Mouse (Mus musculus) forebrain, embryonic 14.5 days (tissue): ENCODE measurements around the gene Itgal. TPM values are rescaled to one million over a fixed set of nuclear protein-coding genes. Genes with fewer than 3 reads are reported as not detected.
"Not testable (repeated sequence)": the region's sequence is repeated elsewhere in the genome, so short reads cannot be mapped to it uniquely, and the experiment has no call there.

Experiments
- ATAC-seq: fragments of 200-750 bp; cut with Nextera tagmentation; 2 replicates; pipeline ENCODE4 v1.8.0; 2017; ENCODE audit warnings: mild to moderate bottlenecking, moderate library complexity
- DNase-seq: peaks from one replicate; pipeline ENCODE4 v3.0.0-alpha.2; 2015; ENCODE audit warnings: low spot score
- H3K27ac ChIP-seq: fragments of 300-500 bp; sonication (generic); 2 replicates; pipeline ENCODE4 v1.5.1; 2014; ENCODE audit warnings: low read depth, mild to moderate bottlenecking, control low read depth, low read length, moderate library complexity
- H3K27me3 ChIP-seq: fragments of 300-500 bp; sonication (generic); replicated peaks from 2 replicates; pipeline ENCODE4 v1.6.1; 2014; ENCODE audit warnings: low read length, control low read depth, mixed read lengths; ENCODE audit not compliant: control insufficient read depth, insufficient read depth
- H3K36me3 ChIP-seq: fragments of 300-500 bp; sonication (generic); 2 replicates; pipeline ENCODE4 v1.6.1; 2014; ENCODE audit warnings: low read length, control low read depth; ENCODE audit not compliant: control insufficient read depth, insufficient read depth
- H3K4me1 ChIP-seq: fragments of 300-500 bp; sonication (generic); 2 replicates; pipeline ENCODE4 v1.6.1; 2014; ENCODE audit warnings: antibody characterized with exemption, low read length, control low read depth; ENCODE audit not compliant: control insufficient read depth, insufficient read depth
- H3K4me2 ChIP-seq: fragments of 300-500 bp; sonication (generic); 2 replicates; pipeline ENCODE4 v1.6.1; 2014; ENCODE audit warnings: mild to moderate bottlenecking, control low read depth, low read length
- H3K4me3 ChIP-seq: fragments of 300-500 bp; sonication (generic); 2 replicates; pipeline ENCODE4 v1.5.1; 2014; ENCODE audit warnings: low read depth, low read length, control low read depth
- H3K9ac ChIP-seq: fragments of 300-500 bp; sonication (generic); 2 replicates; pipeline ENCODE4 v1.6.1; 2014; ENCODE audit warnings: mild to moderate bottlenecking, low read length, control low read depth, moderate library complexity
- H3K9me3 ChIP-seq: fragments of 300-500 bp; sonication (generic); replicated peaks from 2 replicates; pipeline ENCODE4 v1.6.1; 2016; ENCODE audit warnings: low read length, control low read depth, mixed read lengths; ENCODE audit not compliant: control insufficient read depth
- WGBS: fragments of 180-500 bp; shearing (Covaris S2); extraction: QIAGEN DNeasy Blood & Tissue Kit; methylation state at CpG from one replicate; pipeline ENCODE4 v1.1.7; 2014; 5-methylcytosine and 5-hydroxymethylcytosine counted together
- polyA plus RNA-seq: library from polyadenylated mRNA; unstranded; fragments of >200 nt; fragmentation: Nextera tagmentation; extraction: Ambion mirVana; gene quantifications from 2 replicates; pipeline ENCODE4 v1.2.1, GENCODE M21; 2014

Gene Itgal
- polyA plus RNA-seq, result 0.17 and 0.23 TPM in 2 replicates

- no peak within 1 kb of the TSS for H3K9ac ChIP-seq
- DNase-seq (no peak), ATAC-seq (no peak)
- H3K27ac ChIP-seq, result no peak within 1 kb of the TSS
- no peak within 1 kb of the TSS for H3K4me2 ChIP-seq
- no peaks in the 10 kb centered on the region for H3K4me1 ChIP-seq
- WGBS, result 87% methylated on average over 11 of the region's 11 CpGs
- H3K27me3 ChIP-seq, result no peaks in the 10 kb centered on the region
- H3K9me3 ChIP-seq, result no peaks in the 10 kb centered on the region
- no peak within 1 kb of the TSS for H3K4me3 ChIP-seq
- H3K36me3 ChIP-seq, result no peaks in the 10 kb centered on the region
These were observed at the start of gene Itgal for GRCm38 (mm10) chr7:127296098-127296497. TSS of gene Itgal (plus strand) at chr7:127296260.

- H3K9ac ChIP-seq, result not testable (repeated sequence)
- 88% methylated on average over 8 of the region's 8 CpGs for WGBS
These were observed 45.5 kb upstream of the Itgal start for GRCm38 (mm10) chr7:127250511-127250910.

DNA sequence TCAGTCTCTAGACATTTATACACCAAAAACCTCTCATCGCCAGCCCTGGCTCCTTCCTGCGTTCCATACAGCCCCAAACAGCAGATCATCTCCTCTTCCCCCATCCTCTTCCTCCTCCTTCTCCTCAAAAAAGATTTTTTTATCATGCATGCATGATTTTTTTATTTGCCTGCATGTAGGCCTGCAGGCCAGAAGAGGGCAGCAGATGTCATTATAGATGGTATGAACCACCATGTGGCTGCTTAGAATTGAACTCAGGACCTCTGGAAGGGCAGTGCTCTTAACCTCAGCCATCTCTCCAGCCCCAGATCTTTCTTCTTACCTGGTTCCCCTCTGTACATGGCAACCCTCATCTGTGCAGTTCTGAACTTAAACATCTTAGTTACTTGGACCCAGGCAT lies 43.6 kb upstream of the Itgal start:
- H3K4me1 ChIP-seq, result 0 out of 2 replicates have a peak, but pooled peaks cover 4% of the 10 kb centered on the region
- no peak overlapping the region for H3K9ac ChIP-seq
- DNase-seq (peak; percentile 59), ATAC-seq (no peak)
- H3K27me3 ChIP-seq, result no peaks in the 10 kb centered on the region
- WGBS, result 83% methylated on average over 2 of the region's 2 CpGs
- no peak overlapping the region for H3K4me2 ChIP-seq
- H3K4me3 ChIP-seq, result no peak overlapping the region
- peaks cover 40% of the 10 kb centered on the region for H3K36me3 ChIP-seq
- no peak overlapping the region for H3K27ac ChIP-seq
- H3K9me3 ChIP-seq, result no peaks in the 10 kb centered on the region

More at GRCm38 (mm10) chr7:127250511-127250910, 45.5 kb upstream of the Itgal start:
- not testable (repeated sequence) for H3K4me1 ChIP-seq, H3K4me2 ChIP-seq, H3K27me3 ChIP-seq, H3K4me3 ChIP-seq, H3K9me3 ChIP-seq, H3K27ac ChIP-seq, DNase-seq, ATAC-seq
- peaks cover 32% of the 10 kb centered on the region for H3K36me3 ChIP-seq

GRCm38 (mm10) chr7:127253341-127253740 lies 42.7 kb upstream of the Itgal start:
- peak overlapping the region; percentile 93; the same call in 1 of the 2 replicates for H3K27ac ChIP-seq
- 79% methylated on average over 6 of the region's 6 CpGs for WGBS

DNA sequence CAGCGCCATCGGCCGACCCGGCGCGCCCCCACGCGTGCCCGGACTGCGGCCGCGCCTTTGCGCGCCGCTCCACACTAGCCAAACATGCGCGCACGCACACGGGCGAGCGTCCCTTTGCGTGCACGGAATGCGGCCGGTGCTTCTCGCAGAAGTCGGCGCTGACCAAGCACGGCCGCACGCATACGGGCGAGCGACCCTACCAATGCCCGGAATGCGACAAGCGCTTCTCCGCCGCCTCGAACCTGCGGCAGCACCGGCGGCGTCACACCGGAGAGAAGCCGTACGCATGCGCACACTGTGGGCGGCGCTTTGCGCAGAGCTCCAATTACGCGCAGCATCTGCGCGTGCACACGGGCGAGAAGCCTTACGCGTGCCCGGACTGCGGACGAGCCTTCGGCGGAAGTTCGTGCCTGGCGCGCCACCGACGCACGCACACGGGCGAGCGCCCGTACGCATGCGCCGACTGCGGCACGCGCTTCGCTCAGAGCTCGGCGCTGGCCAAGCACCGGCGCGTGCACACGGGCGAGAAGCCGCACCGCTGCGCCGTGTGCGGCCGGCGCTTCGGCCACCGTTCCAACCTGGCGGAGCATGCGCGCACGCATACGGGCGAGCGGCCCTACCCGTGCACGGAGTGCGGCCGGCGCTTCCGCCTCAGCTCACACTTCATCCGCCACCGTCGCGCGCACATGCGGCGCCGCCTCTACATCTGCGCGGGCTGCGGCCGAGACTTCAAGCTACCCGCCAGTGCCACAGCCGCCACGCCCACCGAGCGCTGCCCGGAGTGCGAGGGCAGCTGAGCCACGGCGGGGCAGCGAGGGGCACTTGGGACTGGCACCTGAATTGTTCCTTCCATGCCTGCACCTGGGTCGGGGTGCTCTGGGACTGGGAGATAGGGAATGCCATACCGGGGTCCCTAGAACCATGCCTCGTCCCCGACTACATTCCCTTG lies 42.0 kb upstream of the Itgal start:
- Histone ChIP-seq H3K9me3 (no peaks in the 10 kb centered on the region), H3K27ac (peak overlapping the region; percentile 93), H3K4me1 (0 out of 2 replicates have a peak, but pooled peaks cover 4% of the 10 kb centered on the region), H3K4me3 (peak overlapping the region; percentile 49), H3K9ac (peak overlapping the region; percentile 78), H3K27me3 (no peaks in the 10 kb centered on the region), H3K4me2 (peak overlapping the region; percentile 91), H3K36me3 (peaks cover 42% of the 10 kb centered on the region)
- WGBS, result 1% methylated on average over 130 of the region's 136 CpGs
- DNase-seq (peak; percentile 99), ATAC-seq (peak; percentile 95)

More at GRCm38 (mm10) chr7:127253341-127253740, 42.7 kb upstream of the Itgal start:
- H3K4me3 ChIP-seq, result peak overlapping the region; percentile 49
- 0 out of 2 replicates have a peak, but pooled peaks cover 4% of the 10 kb centered on the region for H3K4me1 ChIP-seq
- peak overlapping the region; percentile 91 for H3K4me2 ChIP-seq
- no peak for ATAC-seq
- DNase-seq, result no peak
- H3K36me3 ChIP-seq, result peaks cover 44% of the 10 kb centered on the region
- no peaks in the 10 kb centered on the region for H3K9me3 ChIP-seq
- H3K9ac ChIP-seq, result peak overlapping the region; percentile 69
- H3K27me3 ChIP-seq, result no peaks in the 10 kb centered on the region

- peak overlapping the region; percentile 93; the same call in 1 of the 2 replicates for H3K27ac ChIP-seq
- ATAC-seq (no peak), DNase-seq (no peak)
- peaks cover 33% of the 10 kb centered on the region for H3K36me3 ChIP-seq
- peak overlapping the region; percentile 78; the same call in 1 of the 2 replicates for H3K9ac ChIP-seq
- peak overlapping the region; percentile 91 for H3K4me2 ChIP-seq
- H3K9me3 ChIP-seq, result no peaks in the 10 kb centered on the region
- no peaks in the 10 kb centered on the region for H3K27me3 ChIP-seq
- 0 out of 2 replicates have a peak, but pooled peaks cover 4% of the 10 kb centered on the region for H3K4me1 ChIP-seq
- 31% methylated on average over 4 of the region's 4 CpGs for WGBS
- peak overlapping the region; percentile 49 for H3K4me3 ChIP-seq
These were observed 41.1 kb upstream of the Itgal start for GRCm38 (mm10) chr7:127255008-127255407.

- no peak overlapping the region for H3K9ac ChIP-seq
- ATAC-seq (no peak), DNase-seq (no peak)
- peaks cover 31% of the 10 kb centered on the region for H3K36me3 ChIP-seq
- no peak overlapping the region for H3K4me2 ChIP-seq
- H3K27me3 ChIP-seq, result no peaks in the 10 kb centered on the region
- H3K4me1 ChIP-seq, result 0 out of 2 replicates have a peak, but pooled peaks cover 4% of the 10 kb centered on the region
- H3K9me3 ChIP-seq, result no peaks in the 10 kb centered on the region
- 88% methylated on average over 2 of the region's 2 CpGs for WGBS
- H3K27ac ChIP-seq, result no peak overlapping the region
- no peak overlapping the region for H3K4me3 ChIP-seq
These were observed 40.1 kb upstream of the Itgal start for GRCm38 (mm10) chr7:127255965-127256364.

GRCm38 (mm10) chr7:127256518-127256917 lies 39.5 kb upstream of the Itgal start:
- ATAC-seq (no peak), DNase-seq (no peak)
- 0 out of 2 replicates have a peak, but pooled peaks cover 4% of the 10 kb centered on the region for H3K4me1 ChIP-seq
- WGBS, result 85% methylated on average over 5 of the region's 5 CpGs
- no peak overlapping the region for H3K9ac ChIP-seq
- no peaks in the 10 kb centered on the region for H3K27me3 ChIP-seq
- no peak overlapping the region for H3K4me2 ChIP-seq
- H3K36me3 ChIP-seq, result peaks cover 26% of the 10 kb centered on the region
- no peak overlapping the region for H3K27ac ChIP-seq
- H3K9me3 ChIP-seq, result no peaks in the 10 kb centered on the region
- no peak overlapping the region for H3K4me3 ChIP-seq
